Mouse (Mus musculus) MEL (cell line): Measurements from ENCODE around the gene Fmnl1.

ENCODE experiments used
- CTCF ChIP-seq, 3 experiments: IDR thresholded peaks in 2 of 3; conservative IDR thresholded peaks in 1 of 3; 2 replicates each; pipeline ENCODE4 v1.5.1; 2011 to 2012; ENCODE audit warnings: low read length in 3 of 3, low read depth in 2 of 3, mild to moderate bottlenecking in 2 of 3, improper control_type of control experiment in 1 of 3, inconsistent platforms in 1 of 3, mixed read lengths in 1 of 3, moderate library complexity in 1 of 3; ENCODE audit not compliant: control insufficient read depth in 1 of 3, insufficient read depth in 1 of 3, poor library complexity in 1 of 3, severe bottlenecking in 1 of 3
- ELF1 ChIP-seq: IDR thresholded peaks from 2 replicates; pipeline ENCODE4 v1.6.1; 2014; ENCODE audit warnings: low read depth, mild to moderate bottlenecking, inconsistent platforms, low read length, improper control_type of control experiment, moderate library complexity
- TBP ChIP-seq: IDR thresholded peaks from 2 replicates; pipeline ENCODE4 v1.8.0; 2011; ENCODE audit warnings: low read depth, low read length, improper control_type of control experiment
- ZC3H11A ChIP-seq: IDR thresholded peaks from 2 replicates; pipeline ENCODE4 v1.6.1; 2012; ENCODE audit warnings: low read depth, mild to moderate bottlenecking, inconsistent platforms, low read length, improper control_type of control experiment

DNA sequence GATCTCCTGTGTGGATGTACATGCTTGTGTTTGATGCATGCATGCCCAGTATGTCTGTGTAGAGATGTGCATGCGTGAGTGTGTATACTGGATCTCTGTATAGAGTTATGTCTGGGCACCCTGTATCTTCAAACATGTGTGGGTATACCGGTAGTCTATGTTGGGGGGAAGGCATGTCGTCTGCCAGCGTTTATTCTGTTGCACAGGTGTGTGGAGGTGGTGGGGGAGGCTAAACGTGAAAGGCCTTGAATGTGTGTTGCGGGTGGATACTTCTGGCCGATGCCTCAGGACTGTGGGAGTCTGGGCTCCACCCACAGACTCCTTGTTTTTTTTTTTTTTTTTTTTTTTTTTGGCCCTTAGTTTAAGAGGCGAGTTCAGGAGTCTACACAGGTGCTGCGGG, 10.4 kb downstream of the Fmnl1 start:
- TF ChIP-seq CTCF (IDR thresholded peaks at IDR 0.05 in 2 of 3, conservative IDR thresholded peaks at IDR 0.05 in 1 of 3; ENCODE audit: control insufficient read depth in 1 of 3, insufficient read depth in 1 of 3, low read depth in 2 of 3, low read length in 3 of 3, poor library complexity in 1 of 3, severe bottlenecking in 1 of 3) (no peak), TBP (no peak), ZC3H11A (no peak), ELF1 (no peak)
